Mouse (Mus musculus) E14TG2a.4 (cell line): ENCODE results near the gene Prkca.

Experiments
- CTCF ChIP-seq: conservative IDR thresholded peaks from 2 replicates; pipeline ENCODE4 v1.5.1; 2014; ENCODE audit warnings: low read length
- NANOG ChIP-seq: IDR thresholded peaks from 2 replicates; pipeline ENCODE4 v1.6.1; 2014; ENCODE audit warnings: borderline replicate concordance, low read length, mixed read lengths

DNA sequence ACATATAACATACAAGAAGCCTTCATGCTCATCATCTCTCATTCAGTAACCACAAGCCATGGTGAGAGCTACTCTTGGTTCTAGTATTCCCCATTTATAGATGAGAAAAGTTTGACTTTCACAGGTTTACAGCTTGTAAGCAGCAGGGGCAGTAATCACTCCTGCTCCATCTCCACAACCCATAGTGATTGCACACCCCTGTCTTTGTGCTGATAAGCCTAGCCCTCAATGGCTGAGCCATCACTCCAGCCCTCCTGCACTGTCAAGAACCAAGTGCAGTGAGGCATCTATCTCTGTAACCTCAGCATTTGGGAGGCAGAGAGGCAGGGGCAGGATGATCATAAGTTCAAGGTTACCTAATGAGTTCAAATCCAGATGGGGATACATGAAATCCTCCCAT lies 48.4 kb downstream of the Prkca start:
- TF ChIP-seq CTCF (no peak), NANOG (no peak)
